Mouse (Mus musculus) megakaryocyte-erythroid progenitor cell, adult 5-6 weeks (primary cell): Measurements from ENCODE around the gene Ampd3. TPM values are rescaled to one million over a fixed set of nuclear protein-coding genes. Genes with fewer than 3 reads are reported as not detected.

Experiments used
- ATAC-seq: replicated peaks from 2 replicates; pipeline ENCODE4 v1.8.0; 2016; ENCODE audit warnings: mild to moderate bottlenecking, inconsistent platforms; ENCODE audit not compliant: severe bottlenecking, poor library complexity, low FRiP score, low TSS enrichment
- total RNA-seq, 2 experiments: library from RNA; stranded (forward) in 1 of 2; stranded (reverse) in 1 of 2; fragments of 200-1000, 215-1000 nt in 1 of 2; fragments of >200 nt in 1 of 2; fragmentation: Nextera tagmentation in 1 of 2; gene quantifications; 2 replicates each; pipeline ENCODE4 v1.2.3; 2014 to 2017

The Ampd3 gene
- total RNA-seq, 2 experiments from 2014 or later, result 52.2 to 83.1 TPM

- ATAC-seq, result no peak
These were observed 54.0 kb downstream of the Ampd3 start for GRCm38 (mm10) chr7:110822055-110822454.

GRCm38 (mm10) chr7:110823076-110823475 is 55.1 kb downstream of the Ampd3 start:
- no peak for ATAC-seq

DNA sequence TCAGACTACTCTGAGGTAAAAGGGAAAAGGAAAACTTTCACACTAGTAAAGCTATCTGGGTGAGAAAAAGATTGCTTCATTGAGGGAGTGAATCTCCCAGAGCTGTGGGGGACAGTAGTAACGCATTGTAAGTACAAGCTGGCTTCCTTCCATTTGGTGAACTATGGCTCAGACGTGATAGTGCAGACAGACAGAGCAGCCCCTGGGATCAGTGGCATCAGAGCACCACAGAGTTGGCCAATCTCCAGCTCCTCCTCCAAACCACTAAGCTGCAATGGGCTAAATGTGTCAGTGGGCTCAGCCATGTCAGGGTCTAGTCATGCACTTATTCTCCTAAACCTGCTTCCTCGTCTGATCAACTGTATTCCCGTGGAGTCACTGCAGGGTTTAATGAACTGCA is 55.6 kb downstream of the Ampd3 start:
- ATAC-seq, result peak; percentile 84

DNA sequence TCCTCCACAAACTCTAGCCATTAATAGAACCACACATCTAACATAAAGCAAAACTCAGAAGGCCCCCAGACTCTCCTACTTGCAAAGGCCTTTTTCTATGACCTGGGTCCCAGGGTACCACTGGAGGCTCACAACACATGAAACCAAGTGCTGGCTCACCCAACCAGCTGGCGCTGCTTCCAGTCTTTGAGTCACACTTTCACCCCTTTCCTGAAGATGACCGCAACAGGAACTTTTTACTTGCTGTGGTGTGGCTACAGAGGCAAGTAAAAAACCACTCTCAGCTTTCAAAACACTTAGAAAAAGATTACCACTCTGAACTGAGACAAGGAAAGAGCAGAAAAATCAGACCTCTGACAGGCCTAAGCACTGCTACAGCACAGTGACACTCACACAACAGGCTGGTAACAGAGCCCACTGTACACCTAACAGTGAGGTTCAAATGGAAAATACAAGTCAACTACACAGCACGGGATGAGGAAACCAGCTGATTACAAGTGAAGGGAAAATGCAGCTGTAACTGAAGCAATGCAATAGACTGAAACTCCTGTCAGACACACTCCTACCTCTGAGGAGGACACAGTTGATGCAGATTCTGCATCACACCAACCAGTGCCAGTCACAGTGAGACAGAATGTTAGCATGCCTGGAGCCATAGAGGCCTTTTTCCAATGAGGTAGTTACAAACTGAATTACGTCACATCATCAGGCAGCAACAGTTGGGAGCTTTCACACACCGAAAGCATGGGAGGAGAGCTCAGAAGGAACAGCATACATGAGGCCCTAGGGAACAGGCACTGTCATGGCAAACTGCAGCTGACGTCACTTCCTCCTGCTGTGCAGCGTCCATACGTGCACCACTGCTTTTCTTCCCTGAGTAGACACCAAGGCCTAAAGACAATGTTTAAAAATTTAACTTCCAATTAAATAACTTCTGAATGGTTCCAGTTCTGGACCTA is 56.3 kb downstream of the Ampd3 start:
- ATAC-seq, result peak; percentile 11; the same call in 1 of the 2 replicates

- ATAC-seq, result peak; percentile 37; the same call in 1 of the 2 replicates
These were observed 65.0 kb downstream of the Ampd3 start for GRCm38 (mm10) chr7:110833024-110833423.

DNA sequence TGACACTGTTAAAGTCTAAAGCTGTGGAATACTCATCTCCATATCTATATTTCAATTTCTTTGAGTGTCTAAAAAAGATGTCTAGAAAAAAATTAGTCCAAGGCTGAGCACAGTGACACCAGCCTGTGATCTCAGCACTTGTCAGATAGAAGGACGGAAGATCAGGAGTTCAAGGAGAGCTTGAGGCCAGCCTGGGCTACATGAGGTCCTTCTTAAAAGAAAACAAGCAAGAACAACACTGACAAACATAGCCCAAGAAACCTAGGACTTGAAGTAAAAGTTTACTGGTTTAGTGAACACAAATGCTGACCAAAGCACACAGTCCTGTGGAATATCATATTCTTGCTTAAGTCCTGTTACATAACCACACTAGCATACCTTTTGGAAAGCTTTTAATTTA is 66.0 kb downstream of the Ampd3 start:
- no peak for ATAC-seq

DNA sequence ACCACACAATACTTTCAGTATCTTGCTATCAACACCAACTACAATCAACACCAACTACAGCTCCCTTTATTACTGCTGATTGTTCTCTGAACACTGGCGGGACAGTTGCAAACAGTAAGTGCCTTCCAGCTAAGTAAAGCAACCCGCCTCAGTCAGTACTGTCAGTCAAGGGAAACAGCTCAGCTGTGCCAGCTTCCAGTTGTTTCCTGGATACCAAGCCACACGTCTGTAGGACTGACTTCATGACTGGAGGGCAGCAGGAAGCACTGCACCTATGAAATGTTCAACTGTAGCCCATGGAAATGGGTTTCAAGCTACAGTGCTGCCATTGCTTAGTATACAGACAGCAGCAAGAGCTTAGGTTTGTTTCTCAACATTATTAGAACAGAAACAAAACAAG is 66.5 kb downstream of the Ampd3 start:
- ATAC-seq, result no peak

- ATAC-seq, result no peak
These were observed 72.3 kb downstream of the Ampd3 start for GRCm38 (mm10) chr7:110840332-110840731.

DNA sequence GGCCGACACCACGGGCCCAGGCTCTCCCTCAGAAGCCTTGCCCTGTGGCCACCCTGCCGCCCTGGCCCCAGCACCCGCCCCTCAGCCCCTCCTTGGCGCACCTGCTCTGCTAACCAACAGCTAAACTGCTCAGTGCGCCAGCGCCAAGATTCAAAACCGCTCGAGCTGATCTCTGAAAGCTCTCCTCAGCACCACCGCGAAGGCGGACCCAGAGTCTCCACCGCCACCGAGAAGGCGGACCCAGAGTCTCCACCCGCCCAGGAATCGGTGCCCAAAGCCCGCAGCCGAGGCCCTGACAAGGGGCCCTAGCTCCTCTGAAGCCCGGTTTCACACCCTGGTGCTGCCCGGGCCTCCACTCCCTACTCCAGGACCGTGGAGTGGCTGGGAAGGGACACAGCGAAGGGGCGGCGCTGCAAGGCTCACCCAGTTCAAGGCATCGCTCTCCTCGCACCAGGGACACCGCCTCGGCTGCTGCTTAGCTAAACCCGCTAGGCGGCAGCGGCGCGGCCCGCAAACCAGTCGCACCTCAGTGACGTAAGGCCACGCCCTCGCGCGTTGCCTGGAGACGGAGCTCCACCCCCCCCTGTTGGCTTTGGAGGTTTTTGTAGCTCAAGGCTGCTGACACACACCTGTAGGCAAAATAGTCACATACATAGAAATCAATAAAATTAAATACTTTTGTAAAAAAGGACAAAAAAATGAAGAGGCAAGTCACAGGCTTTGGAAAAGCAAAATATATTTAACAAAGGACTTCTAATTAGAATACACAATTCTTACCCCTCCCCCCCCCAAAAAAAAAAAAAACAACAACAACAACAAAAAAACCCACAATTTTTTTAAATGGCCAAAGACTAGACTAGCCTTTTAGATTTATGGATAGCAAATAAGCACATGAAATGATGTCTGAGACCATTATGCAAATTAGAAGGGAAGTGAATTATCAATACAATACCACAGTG is 76.2 kb downstream of the Ampd3 start, which contains the start of gene Rnf141:
TSS of gene Rnf141 (minus strand) at position 542 of the 959 bp plus-strand sequence.
- ATAC-seq, result peak; percentile 95

DNA sequence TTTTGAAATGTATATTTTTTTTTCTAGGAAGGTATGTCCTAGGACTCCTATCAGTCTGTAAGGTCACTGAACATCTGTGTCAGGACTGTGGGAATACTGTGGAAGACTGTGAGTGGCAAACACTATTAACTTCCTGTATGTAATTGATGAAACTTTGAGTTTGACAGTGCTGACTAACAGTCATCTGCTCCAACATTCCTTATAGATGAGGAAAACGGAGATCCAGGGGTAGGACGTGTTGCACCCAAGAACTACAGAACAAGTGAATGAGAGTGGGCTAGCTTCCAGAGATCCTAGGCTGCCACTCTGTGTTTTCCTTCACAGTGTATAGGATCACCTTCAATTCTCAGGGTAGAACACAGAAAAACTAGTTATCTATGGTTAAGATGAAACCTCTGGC is 79.3 kb downstream of the Ampd3 start:
- no peak for ATAC-seq

GRCm38 (mm10) chr7:110848371-110848770 is 80.4 kb downstream of the Ampd3 start:
- no peak for ATAC-seq

DNA sequence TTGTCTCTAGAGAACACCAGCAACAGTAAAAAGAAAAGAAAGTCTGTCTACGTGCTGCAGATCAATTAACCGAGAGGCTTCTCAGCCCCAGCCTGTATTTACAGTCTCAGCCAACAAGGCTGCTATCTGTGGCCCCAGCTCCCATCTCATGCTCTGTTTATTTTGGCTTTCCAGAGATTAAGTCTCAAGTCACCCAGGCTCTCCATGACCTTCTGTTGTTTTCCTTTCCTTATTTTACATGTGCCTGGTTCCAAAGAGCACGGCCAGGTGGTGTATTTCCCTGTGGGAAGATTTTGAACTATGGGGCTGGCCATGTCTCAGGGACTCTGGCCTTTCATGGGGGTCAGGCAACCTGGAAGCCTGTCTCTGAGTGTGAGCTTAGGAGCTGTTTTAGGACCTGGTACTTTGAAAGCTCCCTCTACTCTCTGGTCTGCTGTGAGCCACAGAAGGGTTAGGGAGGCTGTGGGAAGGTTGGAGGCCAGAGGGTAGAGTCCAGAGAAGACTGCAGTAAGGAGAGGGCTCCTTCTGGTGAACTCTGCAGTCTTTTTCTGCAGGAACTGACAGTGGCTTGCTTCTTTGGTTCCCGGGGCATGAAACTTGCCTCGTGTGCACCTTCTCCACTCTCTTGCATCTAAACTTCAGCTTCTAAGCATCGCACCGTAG is 83.7 kb downstream of the Ampd3 start:
- 0 out of 2 replicates have a peak, but pooled peaks have one; percentile 33 for ATAC-seq

DNA sequence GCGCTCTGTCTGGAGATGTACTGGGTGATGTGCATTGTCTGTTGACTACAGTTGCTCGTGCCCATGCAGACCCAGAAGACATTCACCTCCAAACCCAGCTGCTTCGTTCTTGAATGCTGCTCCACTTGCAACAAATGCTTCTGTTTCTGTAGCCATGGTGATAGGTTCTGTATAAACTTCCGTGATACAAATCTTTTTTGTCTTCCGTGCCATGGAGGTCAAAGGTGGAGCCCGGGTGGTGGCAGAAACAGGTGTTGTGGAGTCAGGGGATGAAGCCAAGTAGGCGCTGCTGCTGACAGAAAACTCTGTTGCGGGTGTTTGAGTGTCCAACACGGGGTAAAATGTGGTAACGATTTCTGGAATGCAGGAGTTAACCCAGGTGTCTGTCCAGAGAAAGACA is 85.6 kb downstream of the Ampd3 start:
- ATAC-seq, result no peak

- ATAC-seq, result no peak
These were observed 86.5 kb downstream of the Ampd3 start for GRCm38 (mm10) chr7:110854519-110854918.

DNA sequence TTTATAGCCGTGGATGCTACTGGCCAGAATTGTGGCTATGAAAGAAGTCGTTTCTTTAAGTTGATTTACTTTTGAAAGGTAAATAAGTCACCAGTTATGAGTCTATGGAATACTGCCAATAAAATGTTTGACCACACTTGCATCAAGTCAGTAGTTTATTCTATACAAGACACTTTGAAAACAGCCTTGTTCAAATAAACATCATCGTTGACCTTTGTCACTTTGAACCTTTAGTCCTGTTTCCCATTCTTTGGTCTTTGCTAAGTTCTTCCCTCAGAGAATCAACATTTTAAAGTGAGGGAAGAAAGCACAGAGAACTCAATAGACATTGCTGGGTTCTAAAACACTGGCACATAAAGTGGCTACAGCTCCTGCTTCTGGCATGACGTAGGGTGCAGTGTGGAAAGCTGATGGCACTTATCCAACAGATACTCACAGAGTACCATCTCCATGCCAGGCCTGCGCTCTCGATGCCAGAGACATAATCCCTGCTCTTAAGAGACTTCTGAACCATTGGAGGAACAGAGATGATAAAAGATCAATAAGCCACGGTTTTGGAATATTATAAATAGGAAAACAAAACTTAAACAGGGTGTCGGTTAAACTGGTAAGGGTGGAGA is 87.0 kb downstream of the Ampd3 start:
- ATAC-seq, result no peak

DNA sequence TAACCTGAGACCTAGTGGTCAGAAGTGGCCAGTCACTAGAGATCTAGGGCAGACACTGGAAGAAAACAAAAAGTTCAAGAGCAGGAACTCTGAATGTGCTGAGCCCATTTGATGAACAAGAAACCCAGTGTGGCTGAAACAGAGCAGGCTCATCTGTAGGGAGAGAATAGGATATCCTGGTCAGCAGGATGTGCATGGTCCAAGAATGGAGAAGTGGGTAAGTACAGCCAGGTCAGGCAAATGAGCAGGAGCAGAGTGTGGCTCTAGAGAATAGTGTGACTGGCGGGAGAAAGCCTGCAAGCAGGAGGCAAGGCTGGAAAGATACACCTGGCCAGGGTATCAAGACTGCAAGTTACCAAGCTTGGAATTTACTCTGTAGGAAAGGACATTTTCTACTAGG is 87.6 kb downstream of the Ampd3 start:
- ATAC-seq, result no peak

GRCm38 (mm10) chr7:110860129-110860528 is 92.1 kb downstream of the Ampd3 start:
- peak; percentile 61; the same call in 1 of the 2 replicates for ATAC-seq
